Mouse (Mus musculus) urinary bladder, postnatal 0 days (tissue): ENCODE data around the gene Gm43552. TPM values are rescaled to one million over a fixed set of nuclear protein-coding genes. Genes with fewer than 3 reads are reported as not detected.

Experiments
- polyA plus RNA-seq: library from polyadenylated mRNA; unstranded; fragments of >200 nt; fragmentation: Nextera tagmentation; extraction: Ambion mirVana; gene quantifications from 2 replicates; pipeline ENCODE4 v1.2.1, GENCODE M21; 2015

Gm43552 gene
- polyA plus RNA-seq = not detected in 2 replicates

GRCm38 (mm10) chr5:65492716-65493531, at the start of gene Gm43552:
Gene Gm43552, minus strand, starts transcription at chr5:65492833.

GRCm38 (mm10) chr5:65536751-65537419, 44.3 kb upstream of the Gm43552 start, which contains the start of the genes Smim14 and Ube2k:
Gene Smim14, minus strand, starts transcription at chr5:65537184.
Gene Ube2k, plus strand, starts transcription at chr5:65537233.

GRCm38 (mm10) chr5:65435806-65436561, 56.6 kb downstream of the Gm43552 start, which contains the start of gene Ugdh:
Gene Ugdh, minus strand, starts transcription at chr5:65435949.

GRCm38 (mm10) chr5:65390648-65391644, 101.7 kb downstream of the Gm43552 start, which contains the start of the genes Rpl9 and Lias:
Gene Rpl9, minus strand, starts transcription at chr5:65391444.
Gene Lias, plus strand, starts transcription at chr5:65391497.

Other genes starting within 250 kb of the Gm43552 start
- gene Rfc1, start 157.2 kb downstream of the Gm43552 start, polyA plus RNA-seq = 32.7 and 45.0 TPM in 2 replicates
- not detected in 2 replicates for gene Klb, start 144.5 kb downstream of the Gm43552 start, polyA plus RNA-seq
- 793 and 894 TPM in 2 replicates for gene Rpl9, start 101.4 kb downstream of the Gm43552 start, polyA plus RNA-seq
- gene Lias, start 101.3 kb downstream of the Gm43552 start, polyA plus RNA-seq = 40.3 and 44.2 TPM in 2 replicates
- 102 and 121 TPM in 2 replicates for gene Ugdh, start 56.9 kb downstream of the Gm43552 start, polyA plus RNA-seq
- 286 and 310 TPM in 2 replicates for gene Smim14, start 44.4 kb upstream of the Gm43552 start, polyA plus RNA-seq
- 102 and 110 TPM in 2 replicates for gene Ube2k, start 44.4 kb upstream of the Gm43552 start, polyA plus RNA-seq
- 18.4 and 23.6 TPM in 2 replicates for gene Pds5a, start 205.4 kb upstream of the Gm43552 start, polyA plus RNA-seq